Mouse (Mus musculus) myocyte (in vitro differentiated cells): ENCODE measurements around the gene Dpep3.

Experiments
- E2F4 ChIP-seq: IDR thresholded peaks from one replicate; pipeline ENCODE4 v1.6.1; 2011; ENCODE audit warnings: mild to moderate bottlenecking, control low read depth, moderate library complexity; ENCODE audit not compliant: insufficient read depth
- MYOG ChIP-seq, 3 experiments: IDR thresholded peaks; one replicate each; pipeline ENCODE4 v1.6.1; 2011; ENCODE audit warnings: control low read depth in 2 of 3, low read depth in 2 of 3, mild to moderate bottlenecking in 2 of 3; ENCODE audit not compliant: insufficient read length in 2 of 3, control insufficient read depth in 1 of 3, insufficient read depth in 1 of 3
- POLR2A ChIP-seq: IDR thresholded peaks from one replicate; pipeline ENCODE4 v1.6.1; 2011; ENCODE audit warnings: low read depth, mild to moderate bottlenecking, control low read depth, moderate library complexity; ENCODE audit not compliant: insufficient read length
- POLR2AphosphoS2 ChIP-seq: IDR thresholded peaks from one replicate; pipeline ENCODE4 v1.6.1; 2011; ENCODE audit warnings: low read depth, control low read depth; ENCODE audit not compliant: insufficient read length
- TCF12 ChIP-seq: IDR thresholded peaks from one replicate; pipeline ENCODE4 v1.6.1; 2011; ENCODE audit warnings: mild to moderate bottlenecking, control low read depth; ENCODE audit not compliant: poor library complexity, insufficient read depth, severe bottlenecking

GRCm38 (mm10) chr8:106010748-106011642, 31.8 kb upstream of the Dpep3 start:
- TF ChIP-seq TCF12 (no peak), POLR2A (peak; percentile 86), MYOG (IDR thresholded peaks at IDR 0.05; ENCODE audit: control insufficient read depth in 1 of 3, insufficient read depth in 1 of 3, insufficient read length in 2 of 3, low read depth in 2 of 3) (peak in 1 of 3 experiments; percentile 53), E2F4 (no peak), POLR2AphosphoS2 (peak; percentile 90)
